Mouse (Mus musculus) frontal cortex, adult (tissue): ENCODE data around the gene Nap1l4.

Source experiments
- ATAC-seq: cut with Nextera tagmentation; 2 replicates; pipeline ENCODE4 v1.9.2; 2017; ENCODE audit warnings: mild to moderate bottlenecking, moderate library complexity, mixed read lengths; ENCODE audit not compliant: low TSS enrichment

Gene Nap1l4

DNA sequence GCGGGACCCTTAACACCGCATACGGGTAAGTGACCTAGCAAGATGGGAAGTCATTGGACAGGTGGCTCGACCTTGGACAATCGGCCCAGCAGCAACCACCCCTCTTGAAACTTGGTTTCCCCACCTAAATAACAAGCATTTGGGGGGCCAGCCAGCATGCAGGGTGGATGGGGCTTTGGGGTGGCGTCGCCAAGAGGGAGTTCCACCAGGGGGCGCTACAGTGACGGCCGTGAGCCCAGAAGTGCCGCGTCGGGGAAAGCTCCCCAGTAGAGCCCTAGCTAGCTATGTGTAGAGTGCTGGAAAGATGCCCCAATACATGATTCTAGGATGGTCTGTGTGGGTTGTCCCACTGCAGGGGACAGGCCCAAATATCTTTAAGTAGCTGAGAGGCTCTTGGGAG lies 68.4 kb downstream of the Nap1l4 start:
- ATAC-seq: peak; percentile 59; the same call in 1 of the 2 replicates

DNA sequence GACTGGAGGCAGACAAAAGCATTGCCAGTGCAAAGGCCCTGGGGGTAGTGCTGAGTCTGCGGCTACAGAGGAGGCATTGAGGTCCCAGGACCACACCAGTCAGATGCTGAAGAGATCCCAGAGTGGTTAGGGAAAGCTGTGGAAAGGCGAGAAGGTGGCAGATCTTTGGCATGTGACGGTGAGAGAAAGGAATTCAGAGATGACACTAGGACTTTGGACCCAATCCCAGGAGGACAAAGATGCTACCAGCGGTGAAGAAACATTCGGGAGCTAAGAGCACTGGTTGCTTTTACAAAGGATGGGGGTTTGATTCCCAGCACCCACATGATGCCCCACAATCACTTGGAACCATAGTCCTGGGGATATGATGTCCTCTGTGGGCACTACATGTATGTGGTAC lies 71.1 kb downstream of the Nap1l4 start:
- ATAC-seq: no peak

DNA sequence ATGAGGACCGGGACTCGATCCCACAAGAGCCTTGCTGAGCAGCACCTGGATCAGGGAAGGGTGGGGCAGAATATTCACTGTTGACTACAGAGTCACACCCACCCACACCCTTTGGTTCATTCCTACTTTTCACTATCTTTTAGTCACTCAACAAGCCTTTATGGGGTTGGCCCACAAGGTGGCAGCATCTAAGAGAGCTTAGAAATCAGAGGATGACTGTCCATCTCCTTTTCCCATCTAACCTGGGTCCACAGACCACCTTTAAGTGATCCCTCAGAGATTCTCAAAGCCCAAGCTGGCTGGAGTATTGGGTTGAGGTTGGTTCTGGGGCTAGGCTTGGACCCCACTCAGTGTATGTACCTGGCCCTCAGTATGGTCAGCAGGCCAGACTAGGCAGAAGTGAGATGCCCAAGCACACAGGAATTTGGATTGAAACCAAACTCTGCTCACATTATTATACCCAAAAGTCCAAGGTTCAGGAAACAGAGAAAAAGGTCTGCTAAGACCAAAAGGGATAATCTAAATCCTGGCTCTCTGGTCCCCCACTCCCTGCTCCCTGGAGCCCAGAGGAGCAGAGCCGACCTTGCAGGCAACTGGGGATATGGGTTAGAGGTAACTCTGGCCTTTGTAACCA lies 72.1 kb downstream of the Nap1l4 start:
- ATAC-seq: no peak

DNA sequence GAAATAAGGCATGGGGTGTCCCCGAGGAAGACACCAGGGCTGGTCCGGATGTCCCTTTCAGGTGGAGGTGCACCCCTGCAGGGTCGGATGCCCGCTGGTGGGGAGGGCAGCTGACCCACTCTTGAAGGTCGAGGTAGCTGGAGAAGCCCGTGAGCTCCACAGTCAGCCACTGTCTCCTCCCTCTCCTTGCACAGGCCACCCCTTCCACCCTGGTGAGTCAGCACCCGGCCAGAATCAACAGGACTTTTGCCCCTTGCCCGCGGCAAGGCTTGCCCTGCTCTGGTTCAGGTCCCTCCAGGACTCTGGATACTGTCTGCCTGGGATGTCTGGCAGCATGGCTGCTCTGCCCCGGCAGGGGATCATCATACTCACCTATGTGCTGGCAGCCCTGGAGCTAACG lies 73.0 kb downstream of the Nap1l4 start:
- ATAC-seq: no peak

DNA sequence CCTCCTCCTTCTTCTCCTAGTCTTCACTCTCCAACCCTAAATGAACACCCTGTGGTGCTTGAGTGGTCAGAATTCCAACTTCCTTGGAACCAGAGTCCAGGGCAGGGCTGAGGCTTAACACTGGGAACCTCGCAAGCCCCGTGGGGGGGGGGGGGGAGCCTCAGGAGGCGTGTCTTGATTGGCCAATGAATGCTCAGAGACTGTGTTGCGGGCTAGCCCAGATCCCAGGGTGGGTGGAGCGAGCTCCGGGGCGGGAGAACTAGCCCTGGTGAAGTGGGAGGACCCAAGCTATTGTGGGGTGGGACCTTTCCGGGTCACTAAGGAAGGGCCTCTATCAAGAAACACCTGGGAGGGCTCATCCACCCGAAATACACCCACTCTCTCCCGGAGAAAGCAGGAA lies 74.1 kb downstream of the Nap1l4 start:
- no peak for ATAC-seq

DNA sequence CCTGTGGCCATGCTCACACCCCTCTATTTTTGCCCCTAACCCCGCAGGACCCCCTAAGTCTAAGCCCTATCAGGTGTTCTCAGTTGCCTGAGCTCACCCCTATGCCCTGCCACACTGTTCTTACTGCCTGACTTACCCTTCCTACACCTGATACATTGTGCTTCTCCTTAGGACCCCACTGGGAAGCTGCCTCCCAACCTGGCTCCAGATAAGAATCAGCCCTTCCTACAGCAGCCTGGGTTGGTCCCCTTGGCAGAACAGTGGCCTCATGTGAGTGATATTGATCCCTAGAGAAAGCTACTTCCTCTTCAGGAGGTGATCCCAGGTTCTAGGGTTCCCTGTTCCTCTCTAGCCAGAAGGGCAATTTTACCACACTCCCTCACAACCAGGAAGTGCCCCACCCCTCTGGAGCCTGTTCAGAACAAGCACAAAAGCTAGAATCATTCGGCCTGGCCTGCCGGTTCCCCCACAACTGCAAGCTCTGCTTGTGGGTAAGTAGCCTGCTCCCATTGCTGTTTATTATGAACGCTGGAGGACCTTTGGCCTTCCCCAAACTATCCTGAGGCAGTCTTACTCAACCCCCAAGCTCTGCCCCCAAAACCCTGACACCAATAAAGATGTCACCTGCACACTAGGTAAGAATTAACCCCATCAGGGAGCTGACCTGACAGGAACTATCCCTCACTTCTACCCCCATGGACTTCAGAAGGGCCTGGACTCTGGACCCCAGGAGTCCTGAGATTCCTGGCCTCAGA lies 75.4 kb downstream of the Nap1l4 start, which contains the start of gene Slc22a18:
TSS of gene Slc22a18 (plus strand) at position 390 of the 755 bp plus-strand sequence.
- no peak for ATAC-seq

DNA sequence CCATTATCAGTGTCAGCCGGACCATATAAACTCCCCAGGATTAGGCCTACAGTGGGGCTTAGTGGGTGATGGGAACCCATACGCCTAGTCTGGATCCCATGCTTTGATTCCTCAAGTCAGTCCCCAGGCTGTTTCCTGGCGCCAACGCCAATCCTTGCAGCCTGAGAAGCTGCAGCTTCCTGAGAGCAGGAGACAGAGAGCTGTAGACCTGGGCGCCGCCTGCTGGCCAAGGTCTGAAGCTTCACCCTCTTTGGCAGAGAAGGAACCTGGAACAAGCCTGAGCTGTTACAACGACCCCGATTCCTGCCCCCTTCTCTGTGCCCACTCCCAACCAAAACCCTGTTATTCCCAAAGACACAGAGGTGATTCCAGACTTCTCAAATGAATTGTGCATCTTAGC lies 79.0 kb downstream of the Nap1l4 start:
- peak; percentile 93 for ATAC-seq

DNA sequence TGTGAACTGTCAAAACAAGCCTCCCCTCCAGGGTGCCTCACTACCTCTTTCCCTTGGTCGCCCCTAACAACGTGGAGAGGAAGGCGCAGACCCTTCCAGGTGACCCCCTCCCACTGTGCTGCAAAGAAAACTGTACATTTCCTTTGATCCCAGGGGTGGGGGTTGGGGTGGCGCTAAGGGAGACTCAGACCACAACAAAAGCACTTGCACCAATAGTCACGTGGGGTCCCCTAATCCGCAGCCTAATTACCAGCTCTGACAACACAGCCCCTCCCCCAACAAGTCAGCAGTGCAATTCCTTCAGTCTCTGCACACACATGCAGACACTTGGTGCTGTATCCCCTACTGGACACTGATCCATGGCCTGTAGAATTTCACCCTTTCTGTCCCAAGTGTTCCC lies 81.2 kb downstream of the Nap1l4 start:
- no peak for ATAC-seq

DNA sequence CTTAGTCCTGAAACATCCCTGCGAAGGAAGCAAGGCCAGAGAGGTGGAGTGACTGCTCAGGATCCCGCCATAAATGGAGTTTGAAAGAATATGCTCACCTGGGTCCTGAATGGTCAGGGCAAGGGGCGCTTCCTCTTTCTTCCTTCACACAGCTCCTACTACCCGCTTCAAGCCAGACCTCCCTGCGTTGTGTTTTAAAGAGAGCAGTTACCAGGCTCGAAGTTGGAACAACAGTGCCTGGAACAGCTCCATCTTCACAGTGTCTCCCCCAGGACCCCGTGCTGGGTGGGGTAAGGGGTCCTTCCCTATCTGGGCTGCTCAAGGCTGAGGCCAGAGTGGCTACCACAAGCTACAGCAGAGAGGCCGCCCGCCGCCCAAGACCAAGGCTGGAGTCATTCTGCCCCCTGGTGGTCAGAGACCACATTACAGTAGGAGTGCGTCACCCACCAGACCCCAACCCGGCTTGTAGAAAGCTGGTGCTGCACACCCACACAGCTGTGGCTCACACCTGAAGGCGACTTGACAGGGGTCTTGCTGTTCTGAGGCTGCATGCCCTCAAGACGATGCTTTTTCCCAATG lies 82.7 kb downstream of the Nap1l4 start:
- peak; percentile 63; the same call in 1 of the 2 replicates for ATAC-seq

DNA sequence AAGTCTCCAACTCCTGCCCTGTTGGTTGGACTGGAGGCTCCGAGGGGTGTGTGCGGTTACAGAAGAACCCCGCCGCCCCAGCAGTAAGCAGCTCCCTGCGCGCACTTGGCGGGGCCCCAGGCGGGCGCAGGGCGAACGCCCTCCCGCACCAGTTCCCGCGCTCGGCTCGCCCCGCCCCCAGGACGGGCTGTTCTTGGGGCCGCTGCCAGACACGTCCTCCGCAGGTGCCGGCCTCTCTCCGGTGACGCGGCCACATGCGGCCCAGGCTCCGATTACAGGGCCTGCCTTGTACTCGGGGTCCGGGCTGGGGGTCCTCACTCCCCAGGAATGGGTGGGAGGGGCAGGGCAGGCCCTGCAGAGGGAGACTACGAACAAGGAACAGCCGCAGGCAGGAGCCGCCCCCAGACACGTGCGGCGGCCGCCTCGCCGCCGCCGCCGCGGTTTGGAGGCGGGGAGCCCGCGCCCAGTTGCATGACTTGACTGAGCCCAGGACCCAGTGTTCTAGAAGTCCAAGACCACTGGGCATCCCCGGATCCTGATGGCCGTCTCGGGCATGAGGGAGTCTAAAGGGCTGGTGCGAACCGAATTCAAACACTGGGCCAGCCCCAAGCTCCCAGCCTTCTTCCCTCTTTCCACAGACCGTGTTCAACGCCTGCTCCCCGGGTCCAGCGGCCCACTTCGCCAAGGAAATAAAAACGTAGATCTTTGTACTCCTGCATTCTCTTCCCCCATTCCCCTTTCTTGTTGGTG lies 83.9 kb downstream of the Nap1l4 start:
- ATAC-seq: no peak

DNA sequence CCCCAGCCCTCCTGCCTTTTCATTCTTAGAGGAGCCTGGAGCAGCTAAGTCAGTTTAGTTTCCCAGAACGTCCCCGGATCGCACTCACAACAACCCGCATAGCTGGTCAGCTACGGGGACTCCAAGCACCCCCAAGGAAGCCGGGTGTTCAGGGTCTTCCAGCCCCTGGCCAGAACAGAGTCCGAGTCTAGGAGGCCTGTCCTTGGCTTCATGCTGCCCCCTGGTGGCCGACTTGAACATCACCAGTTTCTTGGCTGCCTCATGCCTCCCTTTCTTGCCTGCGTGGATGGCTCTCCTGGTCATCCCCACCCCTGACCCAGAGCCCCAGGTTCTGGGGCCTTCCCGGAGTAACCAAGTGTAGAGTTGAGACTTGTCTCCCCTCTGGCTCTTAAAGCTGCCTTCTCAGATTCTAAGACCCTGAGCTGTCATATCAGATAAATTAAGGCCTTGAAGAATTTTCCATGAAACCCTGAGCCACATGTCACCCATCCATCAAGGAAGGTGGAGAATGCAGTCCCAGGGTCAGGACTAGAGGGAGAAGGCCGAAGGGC lies 85.0 kb downstream of the Nap1l4 start:
- ATAC-seq: 0 out of 2 replicates have a peak, but pooled peaks have one; percentile 46
